Mouse (Mus musculus): ENCODE results near the gene Osbpl10.

GRCm38 (mm10) chr9:115005446-115005845 is 27.1 kb downstream of the Osbpl10 start:
- TF ChIP-seq CTCF (IDR thresholded peaks at IDR 0.05; ENCODE audit: low read depth) (no peak), EP300 (IDR thresholded peaks at IDR 0.05; ENCODE audit: low read depth) (no peak)

Measured in heart, postnatal 0 days (tissue).